Mouse (Mus musculus) layer of hippocampus, postnatal 14 days (tissue): Measurements from ENCODE around the gene Fcgr1. TPM values are rescaled to one million over a fixed set of nuclear protein-coding genes. Genes with fewer than 3 reads are reported as not detected.

Experiments
- DNase-seq, 2 experiments: peaks; one replicate each; pipeline ENCODE4 v3.0.0; 2021 to 2022; ENCODE audit warnings: low spot score in 2 of 2, mixed read lengths in 1 of 2
- total RNA-seq, 2 experiments: library from RNA; stranded (reverse); gene quantifications; 2 replicates each; pipeline ENCODE4 v1.2.3; 2021

The Fcgr1 gene
- total RNA-seq, 2 experiments from 2014 or later: 2.3 to 2.5 TPM

DNA sequence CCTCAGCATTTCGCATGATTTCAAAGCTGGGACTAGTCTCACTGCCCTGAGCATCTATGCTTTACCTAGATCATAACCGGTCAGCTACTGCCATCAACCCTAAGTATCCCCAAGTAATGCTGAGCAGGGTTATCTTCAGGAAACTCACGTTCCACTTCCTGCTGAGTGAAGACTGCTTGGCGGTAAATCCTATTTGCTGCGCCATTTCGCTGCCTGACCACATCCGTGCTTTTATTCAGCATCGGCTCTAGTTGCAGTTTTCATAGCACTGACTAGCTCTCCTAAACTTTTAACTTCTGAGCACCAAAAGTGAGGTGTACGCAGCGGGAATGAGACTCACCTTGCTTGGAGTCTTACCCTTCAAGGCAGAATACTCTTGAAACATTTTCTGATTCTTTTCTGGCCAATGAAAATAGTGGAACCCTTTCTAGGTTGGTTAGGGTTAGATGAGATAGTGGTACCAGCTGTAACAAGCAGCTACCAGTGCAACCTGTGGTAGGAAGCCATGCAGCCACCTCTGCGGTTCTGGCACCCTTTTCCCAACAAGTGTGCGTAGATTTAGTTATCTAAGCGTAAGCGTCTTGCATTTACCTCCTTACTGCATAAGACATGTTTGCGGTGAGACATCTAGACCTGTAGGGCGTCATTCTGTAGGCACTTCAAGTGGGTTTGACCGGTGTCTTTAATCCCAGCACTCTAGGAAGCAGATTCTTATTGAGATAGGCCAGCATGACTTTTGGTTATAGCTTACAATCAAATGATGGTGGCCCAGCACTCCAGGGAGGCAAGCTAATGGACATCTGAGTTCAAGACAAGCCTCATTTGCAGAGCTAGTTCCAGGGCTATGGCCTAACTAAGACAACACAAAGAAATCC is 19.9 kb downstream of the Fcgr1 start:
- DNase-seq: no peak

GRCm38 (mm10) chr3:96269511-96270474 is 24.0 kb downstream of the Fcgr1 start, which contains the start of gene Hist2h2bb:
Gene Hist2h2bb, plus strand, starts transcription at chr3:96269752.
- peak; percentile 92 to 97 for DNase-seq

GRCm38 (mm10) chr3:96268776-96269378 is 24.9 kb downstream of the Fcgr1 start:
- peak in 1 of 2 experiments; percentile 33 for DNase-seq

DNA sequence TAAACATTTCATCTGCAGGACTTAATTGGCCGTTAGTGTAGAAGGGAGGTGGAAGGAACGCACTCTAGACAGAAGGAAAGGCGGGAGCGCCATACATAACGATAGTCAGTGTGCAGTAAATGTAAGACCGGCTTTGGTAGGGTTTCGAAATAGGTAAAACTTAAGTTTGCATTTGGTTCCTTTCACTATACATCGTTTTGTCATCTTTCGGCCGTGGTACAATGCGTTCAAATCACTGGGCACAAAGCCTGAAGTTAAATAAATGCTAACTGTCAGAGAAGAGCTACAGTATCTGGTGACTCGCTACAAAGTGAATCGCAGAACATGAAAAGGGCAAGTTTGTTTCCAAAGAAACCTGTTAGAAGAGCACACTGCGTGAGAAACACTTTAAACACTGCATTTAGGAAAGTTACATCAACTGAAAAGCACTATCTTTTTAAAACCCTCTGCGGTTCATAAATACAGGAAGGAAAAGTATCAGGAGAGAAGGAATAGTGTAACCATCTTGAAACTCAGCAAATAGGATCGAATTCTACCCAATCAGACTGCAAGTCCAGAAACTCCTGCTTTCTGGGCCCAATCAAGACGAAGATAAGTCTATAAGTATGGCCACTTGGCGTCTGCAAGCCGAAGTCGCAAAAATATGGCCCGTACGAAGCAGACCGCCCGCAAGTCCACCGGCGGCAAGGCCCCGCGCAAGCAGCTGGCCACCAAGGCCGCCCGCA is 25.6 kb downstream of the Fcgr1 start, which contains the start of gene Hist2h3b:
Hist2h3b (plus strand) TSS at position 604 of the 725 bp plus-strand sequence.
- peak; percentile 83 to 88 for DNase-seq

- no peak for DNase-seq
These were observed 26.2 kb downstream of the Fcgr1 start for GRCm38 (mm10) chr3:96267541-96267940.

DNA sequence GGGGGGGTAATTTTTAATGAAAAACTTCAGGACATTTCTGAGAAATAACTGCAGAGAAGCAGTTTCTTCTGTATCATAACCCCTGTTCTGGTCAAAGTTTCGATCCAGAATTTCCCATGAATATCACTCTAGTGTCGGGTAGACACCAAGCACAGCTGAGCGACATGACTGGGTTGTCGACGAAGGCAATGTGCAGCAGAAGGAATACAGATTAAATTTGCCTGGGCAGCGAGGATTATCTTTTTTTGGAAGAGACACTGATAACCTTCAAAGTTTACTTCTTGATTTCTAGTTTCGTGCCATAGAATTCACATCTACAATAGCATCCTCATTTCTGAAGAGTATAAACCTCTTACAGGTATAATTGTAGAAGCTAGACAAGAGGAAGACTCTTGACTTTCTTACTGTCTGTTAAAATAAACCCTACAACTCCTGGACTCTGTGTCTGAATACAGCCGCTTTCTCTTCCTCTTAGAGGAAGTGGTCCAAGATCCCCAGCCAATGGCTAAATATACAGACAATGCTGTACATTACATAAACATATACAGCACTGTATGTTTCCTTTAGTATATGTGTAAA is 27.5 kb downstream of the Fcgr1 start:
- no peak for DNase-seq

DNA sequence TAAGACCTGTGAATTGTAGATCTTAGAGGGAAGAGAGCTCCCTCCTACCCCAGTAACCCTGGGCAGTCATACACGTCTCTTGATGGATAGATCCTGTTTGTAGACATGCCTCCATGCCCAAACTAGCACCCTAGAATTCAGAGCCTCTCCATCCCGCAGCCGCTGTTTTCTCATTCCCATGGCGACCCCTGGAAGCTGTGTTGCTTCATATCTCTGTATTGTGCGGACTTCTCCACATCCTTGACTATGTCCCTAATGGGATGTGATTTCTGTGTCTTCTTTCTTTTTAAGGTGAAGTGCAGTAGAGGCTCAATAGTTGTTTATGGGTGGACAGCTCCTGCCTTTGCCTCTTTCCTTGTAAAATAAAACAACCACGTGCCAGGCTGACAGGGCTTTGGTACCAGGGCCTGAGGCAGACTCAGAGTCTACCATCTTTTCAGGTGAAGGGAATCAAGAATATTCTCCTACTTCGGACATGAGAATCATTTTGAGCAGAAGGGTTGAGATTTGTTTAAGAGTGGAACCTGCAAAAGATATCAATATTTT is 29.3 kb downstream of the Fcgr1 start:
- DNase-seq: no peak

DNA sequence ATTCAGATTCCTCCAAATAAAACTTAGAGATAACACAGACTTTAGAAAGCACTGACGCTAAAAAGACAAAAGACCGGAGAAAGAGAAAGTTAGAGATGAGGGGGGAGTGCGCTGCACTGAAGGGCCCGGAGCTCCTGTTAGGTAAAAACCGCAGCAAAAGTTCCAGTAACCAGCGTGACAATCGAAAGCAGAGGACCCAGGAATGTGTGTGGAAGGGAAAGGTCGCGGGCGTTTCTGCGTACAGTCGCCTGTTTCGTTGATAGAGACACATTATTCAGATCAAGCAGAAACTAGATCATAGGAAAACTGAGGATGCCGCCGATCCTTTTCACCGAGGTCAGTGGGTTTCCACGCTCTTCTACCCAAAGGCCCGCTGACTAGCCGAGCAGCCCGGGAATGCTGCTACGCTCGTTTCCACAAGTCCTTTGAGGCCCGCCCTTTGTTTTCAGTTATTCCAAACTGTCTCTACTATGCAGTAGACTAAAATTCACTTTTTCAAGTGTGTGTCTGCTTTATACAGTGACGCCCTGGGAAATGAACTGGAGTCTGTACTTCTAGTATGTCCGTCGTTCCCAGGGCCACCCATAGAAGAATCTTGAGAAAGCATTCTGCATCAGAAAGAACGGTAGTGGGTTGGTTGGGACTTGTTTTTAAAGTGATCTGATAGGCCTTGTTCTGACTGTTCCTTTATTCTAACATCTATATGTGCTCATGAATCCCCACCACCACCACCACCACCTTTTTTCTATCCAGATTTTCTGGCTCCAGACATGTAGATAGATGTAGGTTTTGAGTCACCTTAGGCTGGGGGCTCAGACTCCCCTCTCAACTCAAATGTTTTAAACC is 30.0 kb downstream of the Fcgr1 start:
- DNase-seq: peak in 1 of 2 experiments; percentile 54

- DNase-seq: peak; percentile 98
These were observed 30.7 kb downstream of the Fcgr1 start, which contains the start of gene Hist2h4 for GRCm38 (mm10) chr3:96262979-96263550. Gene Hist2h4, minus strand, starts transcription at chr3:96263311.

DNA sequence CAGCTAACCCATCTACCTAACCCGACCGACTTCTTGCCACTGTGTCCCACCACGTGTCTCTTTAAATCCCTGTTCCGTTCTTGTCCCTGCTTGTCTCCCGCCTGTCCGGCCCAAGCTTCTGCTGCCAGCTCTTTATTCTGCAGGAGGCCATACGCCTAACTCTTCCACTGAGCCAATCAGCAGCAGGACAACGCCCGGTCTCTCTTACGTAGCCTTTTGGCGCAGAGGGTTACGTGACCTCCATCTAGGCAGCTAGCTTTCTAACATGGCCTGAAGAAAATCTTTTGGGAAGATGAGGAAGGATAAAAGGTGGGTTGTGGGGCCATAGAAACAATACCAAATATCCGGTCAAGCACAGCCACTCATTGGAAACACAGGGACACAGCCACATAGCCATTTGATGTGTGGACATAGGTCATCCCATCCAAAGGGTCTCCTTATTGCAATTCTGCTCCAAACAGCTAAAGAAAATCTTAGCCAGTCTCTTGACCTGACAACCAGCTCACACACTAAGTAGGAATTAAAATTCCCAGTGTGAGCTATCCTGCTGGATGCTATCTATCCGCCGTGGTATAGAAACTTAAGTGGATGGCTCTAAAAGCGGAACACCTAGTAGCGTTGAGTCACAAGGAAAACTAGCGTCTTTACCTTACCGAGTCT is 31.4 kb downstream of the Fcgr1 start:
- DNase-seq: peak; percentile 60 to 77

DNA sequence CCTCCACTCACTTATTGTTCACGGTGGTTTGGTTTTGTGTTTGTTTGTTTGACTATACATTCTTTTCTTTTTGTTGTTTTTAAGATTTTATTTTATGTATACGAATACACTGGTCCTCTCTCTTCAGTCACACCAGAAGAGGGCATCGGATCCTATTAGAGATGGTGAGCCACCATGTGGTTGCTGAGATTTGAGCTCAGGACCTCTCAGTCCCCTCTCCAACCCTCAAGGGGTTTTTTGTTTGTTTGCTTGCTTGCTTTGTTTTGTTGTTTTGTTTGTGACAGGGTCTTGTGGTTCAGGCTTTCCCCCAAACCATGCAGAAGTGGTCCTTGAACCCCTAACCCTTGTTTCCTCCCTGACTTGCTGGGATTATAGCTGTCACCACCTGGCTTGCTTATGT is 32.1 kb downstream of the Fcgr1 start:
- no peak for DNase-seq

- no peak for DNase-seq
These were observed 33.5 kb downstream of the Fcgr1 start for GRCm38 (mm10) chr3:96260220-96260619.

GRCm38 (mm10) chr3:96257190-96257589 is 36.6 kb downstream of the Fcgr1 start:
- no peak for DNase-seq

DNA sequence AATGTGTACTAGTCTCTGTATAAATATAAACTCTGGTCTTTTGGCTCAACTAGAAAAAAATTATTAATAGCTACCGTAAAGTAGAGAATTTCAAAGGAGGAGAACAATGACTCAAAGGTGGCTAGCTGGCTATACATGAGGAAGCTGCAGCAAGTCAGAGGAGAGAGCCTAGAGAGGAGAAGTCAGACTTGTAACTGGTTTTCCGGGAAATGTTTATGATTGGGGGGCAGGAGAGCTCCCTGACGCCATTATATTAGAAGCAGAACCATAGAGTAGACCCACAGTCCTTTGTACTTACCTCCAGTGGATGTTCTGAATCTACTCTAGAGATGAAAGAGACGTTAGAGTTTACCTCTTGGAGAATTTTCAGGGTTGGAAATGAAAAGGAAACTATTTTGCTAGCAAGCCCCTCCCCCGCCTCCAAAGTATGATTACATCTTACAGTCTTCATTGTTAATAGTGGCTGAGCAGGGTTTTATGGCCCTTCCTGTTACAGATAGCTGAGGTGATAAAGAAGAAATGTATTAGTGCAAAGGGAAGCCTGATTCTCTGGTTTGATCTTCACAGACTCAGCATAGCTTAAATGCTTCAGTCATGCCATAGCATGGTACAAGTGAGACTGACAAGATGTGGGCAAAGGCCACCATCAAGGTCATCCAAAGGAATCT is 37.7 kb downstream of the Fcgr1 start:
- DNase-seq: no peak

DNA sequence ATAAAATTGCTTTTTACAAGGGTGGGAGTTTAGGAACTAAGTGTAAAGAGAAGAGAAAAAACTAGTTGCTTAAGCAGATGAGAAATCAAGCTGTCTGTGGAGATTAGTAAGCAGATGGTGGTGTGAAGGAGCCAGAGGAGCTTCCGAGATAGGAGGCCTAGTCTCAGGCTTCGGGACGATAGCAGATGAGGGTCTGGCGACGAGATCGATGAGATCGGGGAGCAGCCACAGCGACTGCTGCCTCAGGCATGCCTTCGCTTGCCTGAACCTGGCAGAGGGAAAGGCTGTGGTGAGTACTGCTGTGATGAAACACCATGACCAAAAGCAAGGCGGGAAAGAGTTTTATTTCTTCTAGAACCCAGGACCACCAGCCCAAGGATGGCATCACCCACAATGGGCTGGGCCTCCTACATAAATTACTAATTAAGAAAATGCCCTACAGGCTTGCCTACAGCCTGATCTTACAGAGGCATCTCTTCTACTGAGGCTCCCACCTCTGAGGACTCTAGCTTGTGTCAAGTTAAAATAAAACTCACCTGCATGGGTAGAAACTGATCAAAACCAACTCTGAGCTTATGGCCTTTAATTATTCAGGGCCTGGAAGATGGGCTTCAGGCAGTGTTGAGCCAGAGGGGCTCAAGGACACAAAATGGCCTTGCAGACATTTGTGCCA is 39.0 kb downstream of the Fcgr1 start:
- no peak for DNase-seq

GRCm38 (mm10) chr3:96251787-96252186 is 42.0 kb downstream of the Fcgr1 start:
- no peak for DNase-seq

GRCm38 (mm10) chr3:96250890-96251289 is 42.9 kb downstream of the Fcgr1 start:
- DNase-seq: no peak
